Mouse (Mus musculus) Muller cell, postnatal 12 days (primary cell): ENCODE data around the gene Tmem91.

ENCODE experiments used
- DNase-seq: peaks from one replicate; pipeline ENCODE4 v3.0.0-alpha.2; 2015; ENCODE audit errors: inconsistent ontology term

Tmem91 gene

GRCm38 (mm10) chr7:25670096-25670495 lies 4.9 kb downstream of the Tmem91 start:
- no peak for DNase-seq

GRCm38 (mm10) chr7:25669631-25670030 lies 5.3 kb downstream of the Tmem91 start:
- DNase-seq, result no peak

GRCm38 (mm10) chr7:25669158-25669557 lies 5.8 kb downstream of the Tmem91 start:
- DNase-seq, result no peak

GRCm38 (mm10) chr7:25666381-25666780 lies 8.6 kb downstream of the Tmem91 start:
- DNase-seq, result no peak

GRCm38 (mm10) chr7:25658657-25659472 lies 16.1 kb downstream of the Tmem91 start, which contains the start of the genes Bckdha and Exosc5:
Bckdha (minus strand) TSS chr7:25658981.
Exosc5 (plus strand) TSS chr7:25659164.
- DNase-seq, result peak; percentile 100

- no peak for DNase-seq
Measured at GRCm38 (mm10) chr7:25657785-25658184, 17.2 kb downstream of the Tmem91 start.

- no peak for DNase-seq
Measured at GRCm38 (mm10) chr7:25655601-25656428, 19.2 kb downstream of the Tmem91 start.

- DNase-seq, result no peak
Measured at GRCm38 (mm10) chr7:25652244-25652759, 22.7 kb downstream of the Tmem91 start.

GRCm38 (mm10) chr7:25651281-25651680 lies 23.7 kb downstream of the Tmem91 start:
- DNase-seq, result no peak

GRCm38 (mm10) chr7:25649839-25650238 lies 25.1 kb downstream of the Tmem91 start:
- no peak for DNase-seq

GRCm38 (mm10) chr7:25647574-25648123 lies 27.3 kb downstream of the Tmem91 start:
- no peak for DNase-seq

GRCm38 (mm10) chr7:25645074-25645473 lies 29.9 kb downstream of the Tmem91 start:
- DNase-seq, result no peak

- DNase-seq, result peak; percentile 22
Measured at GRCm38 (mm10) chr7:25644631-25645030, 30.3 kb downstream of the Tmem91 start.

GRCm38 (mm10) chr7:25644136-25644535 lies 30.8 kb downstream of the Tmem91 start:
- no peak for DNase-seq

GRCm38 (mm10) chr7:25639754-25640153 lies 35.2 kb downstream of the Tmem91 start:
- no peak for DNase-seq

- no peak for DNase-seq
Measured at GRCm38 (mm10) chr7:25637099-25637498, 37.9 kb downstream of the Tmem91 start.

- DNase-seq, result no peak
Measured at GRCm38 (mm10) chr7:25636373-25636772, 38.6 kb downstream of the Tmem91 start.

- DNase-seq, result no peak
Measured at GRCm38 (mm10) chr7:25632679-25633078, 42.3 kb downstream of the Tmem91 start.

- DNase-seq, result no peak
Measured at GRCm38 (mm10) chr7:25628323-25628620, 46.7 kb downstream of the Tmem91 start.

- DNase-seq, result peak; percentile 62
Measured at GRCm38 (mm10) chr7:25627431-25628322, 47.3 kb downstream of the Tmem91 start.
